ENCODE assay signal across 17 mouse cellular contexts in genomic region chr1:157346661-157347060, GRCm38 (mm10).
DNase-seq lines count a peak whose midpoint lies in the region; TF ChIP-seq lines count a peak whose summit lies in the region.
"Had no signal": no experiment of that assay in that cellular context is flagged by ENCODE, and none has a peak within 500 bp of the region (broad histone marks: within the 10 kb centered on the region; RNA-seq: fewer than 3 reads in every experiment).

No protein-coding gene starts in this region.

- H3K4me1 ChIP-seq in liver, adult 2 months (ENCODE audit: control insufficient read depth, insufficient read depth, low read length), result no peaks in the 10 kb centered on the region; the same call in 1 of the 2 replicates

- TF ChIP-seq CTCF in liver, adult 2 months (IDR thresholded peaks at IDR 0.05; ENCODE audit: low read depth, low read length), result no peak

- no peaks in the 10 kb centered on the region for H3K27me3 ChIP-seq in liver, adult 2 months (ENCODE audit: control insufficient read depth, insufficient read depth, low read length)
- H3K27me3 ChIP-seq: CH12.LX, Patski had no signal

- no peaks in the 10 kb centered on the region for H3K36me3 ChIP-seq in liver, adult 2 months (ENCODE audit: control insufficient read depth, insufficient read depth, low read length)
- H3K36me3 ChIP-seq: G1E had no signal

- intact Hi-C loops in heart, postnatal 25 days (cut with DNase I), result no loop called here

- DNase-seq in heart, adult 11 months, result peak; percentile 90
- no peak for DNase-seq in heart, postnatal 25 days (ENCODE audit: low spot score)
- DNase-seq in liver, adult 2 months (ENCODE audit: extremely low read depth, low read depth, low spot score), result peak; percentile 28
- DNase-seq in liver, result no peak
- DNase-seq: adrenal gland, adult 2 months; adrenal gland, adult 8-10 months; adrenal gland, postnatal 10 days; adrenal gland, postnatal 14 days; adrenal gland, postnatal 25 days; adrenal gland, postnatal 36 days; B cell, adult 2 months; cerebellum, adult 11 months; cerebellum, adult 11-12 months; cerebellum, adult 18-20 months had no signal

- H3K79me2 ChIP-seq in liver, adult 2 months (ENCODE audit: control insufficient read depth, insufficient read depth, low read length), result no peaks in the 10 kb centered on the region; the same call in 1 of the 2 replicates

- WGBS in liver, adult 2 months, result 29% methylated on average over 1 of the region's 1 CpGs

- no peak for TF ChIP-seq POLR2A in liver, adult 2 months (IDR thresholded peaks at IDR 0.05; ENCODE audit: extremely low read depth, insufficient read depth, low read length)

- no peak overlapping the region for H3K4me3 ChIP-seq in liver, adult 2 months (ENCODE audit: insufficient read depth, low read depth, low read length)

- H3K9ac ChIP-seq in liver, adult 2 months (ENCODE audit: low read depth, low read length), result no peak overlapping the region

- no peak overlapping the region for H3K27ac ChIP-seq in liver, adult 2 months (replicated peaks; ENCODE audit: insufficient read depth, low read depth, low read length)

Comparison
In these comparisons a context has a peak if more than half of its experiments do, and no peak if none do; other contexts are left out.
1. DNase-seq: peak in heart, adult 11 months (single experiment) and liver, adult 2 months (single experiment); none in heart, postnatal 25 days (single experiment) and liver (single experiment).